16 mouse cellular contexts compared by ENCODE assay signal in genomic region chr4:40217910-40218309, GRCm38 (mm10). TPM values are rescaled to one million over a fixed set of nuclear protein-coding genes. Genes with fewer than 3 reads are reported as not detected.
A peak's percentile ranks its signal among the peaks of the same experiment; 100 is the strongest.
DNase-seq lines count a peak whose midpoint lies in the region; ATAC-seq and TF ChIP-seq lines count a peak whose summit lies in the region.
"Had no signal": no experiment of that assay in that cellular context is flagged by ENCODE, and none has a peak within 500 bp of the region (broad histone marks: within the 10 kb centered on the region; RNA-seq: fewer than 3 reads in every experiment).

No protein-coding gene starts in this region.

- no peak overlapping the region for H3K9ac ChIP-seq in intestine, postnatal 0 days (ENCODE audit: low read depth, low read length)
- H3K9ac ChIP-seq in intestine, embryonic 16.5 days (ENCODE audit: low read depth, low read length) = no peak overlapping the region
- H3K9ac ChIP-seq: forebrain, embryonic 15.5 days; hindbrain, embryonic 15.5 days; liver, embryonic 15.5 days; neural tube, embryonic 13.5 days had no signal

- ATAC-seq in intestine, postnatal 0 days = no peak
- ATAC-seq in intestine, embryonic 16.5 days = no peak
- no peak for ATAC-seq in erythroblast, adult 5-6 weeks (replicated peaks; ENCODE audit: low FRiP score, poor library complexity, severe bottlenecking)
- ATAC-seq: forebrain, embryonic 15.5 days; midbrain, embryonic 16.5 days had no signal

- H3K27me3 ChIP-seq in intestine, postnatal 0 days (replicated peaks; ENCODE audit: control insufficient read depth, insufficient read depth, low read length) = no peaks in the 10 kb centered on the region
- no peaks in the 10 kb centered on the region for H3K27me3 ChIP-seq in intestine, embryonic 16.5 days (replicated peaks; ENCODE audit: control insufficient read depth, insufficient read depth, low read length)
- H3K27me3 ChIP-seq in splenic B cell, adult 2 months (ENCODE audit: control insufficient read depth, insufficient read depth, low read length, poor library complexity, severe bottlenecking) = no peaks in the 10 kb centered on the region
- H3K27me3 ChIP-seq: forebrain, embryonic 15.5 days; hindbrain, embryonic 15.5 days; liver, embryonic 15.5 days had no signal

- H3K4me1 ChIP-seq in intestine, postnatal 0 days (replicated peaks; ENCODE audit: control insufficient read depth, insufficient read depth, low read length) = no peaks in the 10 kb centered on the region
- peaks cover 9% of the 10 kb centered on the region; the same call in 1 of the 2 replicates for H3K4me1 ChIP-seq in intestine, embryonic 16.5 days (ENCODE audit: control insufficient read depth, insufficient read depth, low read length)
- H3K4me1 ChIP-seq: hindbrain, embryonic 15.5 days; liver, embryonic 15.5 days had no signal

- TF ChIP-seq CTCF in intestine, postnatal 0 days (IDR thresholded peaks at IDR 0.05; ENCODE audit: low read depth) = 0 out of 2 replicates have a peak, but pooled peaks have one; percentile 11

- DNase-seq in thymus, postnatal 14 days = peak; percentile 27
- DNase-seq in thymus, postnatal 25 days = no peak
- peak; percentile 69 for DNase-seq in R1 (ENCODE audit: low read depth, low spot score)
- peak; percentile 36 for DNase-seq in splenic B cell, adult 2 months (ENCODE audit: low read depth, low spot score)
- DNase-seq in urinary bladder, postnatal 4 days (ENCODE audit: low spot score in 2 of 2) = no peak
- DNase-seq: layer of hippocampus, postnatal 36 days had no signal

- peaks cover 48% of the 10 kb centered on the region for H3K36me3 ChIP-seq in intestine, postnatal 0 days (ENCODE audit: control insufficient read depth, insufficient read depth)
- H3K36me3 ChIP-seq in intestine, embryonic 16.5 days (ENCODE audit: control insufficient read depth, insufficient read depth, low read length) = no peaks in the 10 kb centered on the region
- peaks cover 29% of the 10 kb centered on the region for H3K36me3 ChIP-seq in splenic B cell, adult 2 months (ENCODE audit: control insufficient read depth, insufficient read depth, low read length, poor library complexity, severe bottlenecking)
- H3K36me3 ChIP-seq: forebrain, embryonic 15.5 days; hindbrain, embryonic 15.5 days; limb, embryonic 10.5 days; neural tube, embryonic 13.5 days had no signal

- no peak overlapping the region for H3K27ac ChIP-seq in intestine, postnatal 0 days (ENCODE audit: low read depth, low read length)
- H3K27ac ChIP-seq in intestine, embryonic 16.5 days (ENCODE audit: low read length) = no peak overlapping the region
- H3K27ac ChIP-seq: forebrain, embryonic 15.5 days; hindbrain, embryonic 15.5 days; limb, embryonic 10.5 days; liver, embryonic 15.5 days; macrophage; neural tube, embryonic 13.5 days had no signal

- H3K4me2 ChIP-seq in intestine, postnatal 0 days (replicated peaks; ENCODE audit: low read depth) = no peak overlapping the region
- H3K4me2 ChIP-seq in intestine, embryonic 16.5 days (ENCODE audit: low read depth, low read length) = no peak overlapping the region
- H3K4me2 ChIP-seq: forebrain, embryonic 15.5 days; hindbrain, embryonic 15.5 days; liver, embryonic 15.5 days; neural tube, embryonic 13.5 days had no signal

- no peak overlapping the region for H3K4me3 ChIP-seq in intestine, postnatal 0 days (ENCODE audit: low read depth, low read length)
- no peak overlapping the region for H3K4me3 ChIP-seq in intestine, embryonic 16.5 days (ENCODE audit: low read length)
- H3K4me3 ChIP-seq: forebrain, embryonic 15.5 days; hindbrain, embryonic 15.5 days; limb, embryonic 10.5 days; liver, embryonic 15.5 days; neural tube, embryonic 13.5 days had no signal

- no peaks in the 10 kb centered on the region for H3K9me3 ChIP-seq in intestine, postnatal 0 days (ENCODE audit: control insufficient read depth)
- no peaks in the 10 kb centered on the region for H3K9me3 ChIP-seq in intestine, embryonic 16.5 days (ENCODE audit: control insufficient read depth, low read length)
- H3K9me3 ChIP-seq: forebrain, embryonic 15.5 days; hindbrain, embryonic 15.5 days; limb, embryonic 10.5 days; liver, embryonic 15.5 days; neural tube, embryonic 13.5 days had no signal

- 61% methylated on average over 3 of the region's 3 CpGs for WGBS in intestine, postnatal 0 days
- WGBS in intestine, embryonic 16.5 days = 68% methylated on average over 3 of the region's 3 CpGs

RNA-seq across cellular contexts. Expression of gene Ddx58, which starts 21.7 kb away (rescaled TPM):
- 18.0 and 19.3 TPM in 2 replicates for polyA plus RNA-seq in intestine, postnatal 0 days (2015; fragmentation: Nextera tagmentation; extraction: Ambion mirVana)
- 9.9 and 10.8 TPM in 2 replicates for polyA plus RNA-seq in intestine, embryonic 16.5 days (2015; fragmentation: Nextera tagmentation; extraction: Ambion mirVana)
- total RNA-seq in erythroblast, adult 5-6 weeks (2015; ENCODE audit: low replicate concordance) = 13.8 and 18.6 TPM in 2 replicates
- total RNA-seq in erythroblast, adult 5-6 weeks (2017; ENCODE audit: low replicate concordance) = 7.4 and 10.6 TPM in 2 replicates

RNA-seq across cellular contexts. Expression of gene Smim27, which starts 51.5 kb away (rescaled TPM):
- 35.4 and 42.9 TPM in 2 replicates for polyA plus RNA-seq in intestine, postnatal 0 days (2015; fragmentation: Nextera tagmentation; extraction: Ambion mirVana)
- 27.4 and 28.9 TPM in 2 replicates for polyA plus RNA-seq in intestine, embryonic 16.5 days (2015; fragmentation: Nextera tagmentation; extraction: Ambion mirVana)
- 2.5 TPM in 1 of 2 replicates, not detected in the other for total RNA-seq in erythroblast, adult 5-6 weeks (2015; ENCODE audit: low replicate concordance)
- total RNA-seq in erythroblast, adult 5-6 weeks (2017; ENCODE audit: low replicate concordance) = 4.2 and 4.4 TPM in 2 replicates

RNA-seq across cellular contexts. Expression of gene Topors, which starts 51.7 kb away (rescaled TPM):
- 18.3 and 19.8 TPM in 2 replicates for polyA plus RNA-seq in intestine, postnatal 0 days (2015; fragmentation: Nextera tagmentation; extraction: Ambion mirVana)
- polyA plus RNA-seq in intestine, embryonic 16.5 days (2015; fragmentation: Nextera tagmentation; extraction: Ambion mirVana) = 30.4 and 31.4 TPM in 2 replicates
- total RNA-seq in erythroblast, adult 5-6 weeks (2015; ENCODE audit: low replicate concordance) = 10.0 and 12.3 TPM in 2 replicates
- 11.0 and 14.8 TPM in 2 replicates for total RNA-seq in erythroblast, adult 5-6 weeks (2017; ENCODE audit: low replicate concordance)

Comparison
In these comparisons a context has a peak if more than half of its experiments do, and no peak if none do; other contexts are left out.
1. DNase-seq: peak in thymus, postnatal 14 days (single experiment), R1 (single experiment) and splenic B cell, adult 2 months (single experiment); none in thymus, postnatal 25 days (single experiment) and urinary bladder, postnatal 4 days (0 of 2).